Mouse (Mus musculus) forebrain, embryonic 14.5 days (tissue): ENCODE data around the gene Kcnab3. TPM values are rescaled to one million over a fixed set of nuclear protein-coding genes. Genes with fewer than 3 reads are reported as not detected.

ENCODE experiments used
- ATAC-seq: fragments of 200-750 bp; cut with Nextera tagmentation; 2 replicates; pipeline ENCODE4 v1.8.0; 2017; ENCODE audit warnings: mild to moderate bottlenecking, moderate library complexity
- DNase-seq: peaks from one replicate; pipeline ENCODE4 v3.0.0-alpha.2; 2015; ENCODE audit warnings: low spot score
- H3K27ac ChIP-seq: fragments of 300-500 bp; sonication (generic); 2 replicates; pipeline ENCODE4 v1.5.1; 2014; ENCODE audit warnings: low read depth, mild to moderate bottlenecking, control low read depth, low read length, moderate library complexity
- H3K27me3 ChIP-seq: fragments of 300-500 bp; sonication (generic); replicated peaks from 2 replicates; pipeline ENCODE4 v1.6.1; 2014; ENCODE audit warnings: low read length, control low read depth, mixed read lengths; ENCODE audit not compliant: control insufficient read depth, insufficient read depth
- H3K36me3 ChIP-seq: fragments of 300-500 bp; sonication (generic); 2 replicates; pipeline ENCODE4 v1.6.1; 2014; ENCODE audit warnings: low read length, control low read depth; ENCODE audit not compliant: control insufficient read depth, insufficient read depth
- H3K4me1 ChIP-seq: fragments of 300-500 bp; sonication (generic); 2 replicates; pipeline ENCODE4 v1.6.1; 2014; ENCODE audit warnings: antibody characterized with exemption, low read length, control low read depth; ENCODE audit not compliant: control insufficient read depth, insufficient read depth
- H3K4me2 ChIP-seq: fragments of 300-500 bp; sonication (generic); 2 replicates; pipeline ENCODE4 v1.6.1; 2014; ENCODE audit warnings: mild to moderate bottlenecking, control low read depth, low read length
- H3K4me3 ChIP-seq: fragments of 300-500 bp; sonication (generic); 2 replicates; pipeline ENCODE4 v1.5.1; 2014; ENCODE audit warnings: low read depth, low read length, control low read depth
- H3K9ac ChIP-seq: fragments of 300-500 bp; sonication (generic); 2 replicates; pipeline ENCODE4 v1.6.1; 2014; ENCODE audit warnings: mild to moderate bottlenecking, low read length, control low read depth, moderate library complexity
- H3K9me3 ChIP-seq: fragments of 300-500 bp; sonication (generic); replicated peaks from 2 replicates; pipeline ENCODE4 v1.6.1; 2016; ENCODE audit warnings: low read length, control low read depth, mixed read lengths; ENCODE audit not compliant: control insufficient read depth
- WGBS: fragments of 180-500 bp; shearing (Covaris S2); extraction: QIAGEN DNeasy Blood & Tissue Kit; methylation state at CpG from one replicate; pipeline ENCODE4 v1.1.7; 2014; 5-methylcytosine and 5-hydroxymethylcytosine counted together
- polyA plus RNA-seq: library from polyadenylated mRNA; unstranded; fragments of >200 nt; fragmentation: Nextera tagmentation; extraction: Ambion mirVana; gene quantifications from 2 replicates; pipeline ENCODE4 v1.2.1, GENCODE M21; 2014

Kcnab3 gene
- polyA plus RNA-seq, 1 experiment from 2014 or later: 3.3 TPM

DNA sequence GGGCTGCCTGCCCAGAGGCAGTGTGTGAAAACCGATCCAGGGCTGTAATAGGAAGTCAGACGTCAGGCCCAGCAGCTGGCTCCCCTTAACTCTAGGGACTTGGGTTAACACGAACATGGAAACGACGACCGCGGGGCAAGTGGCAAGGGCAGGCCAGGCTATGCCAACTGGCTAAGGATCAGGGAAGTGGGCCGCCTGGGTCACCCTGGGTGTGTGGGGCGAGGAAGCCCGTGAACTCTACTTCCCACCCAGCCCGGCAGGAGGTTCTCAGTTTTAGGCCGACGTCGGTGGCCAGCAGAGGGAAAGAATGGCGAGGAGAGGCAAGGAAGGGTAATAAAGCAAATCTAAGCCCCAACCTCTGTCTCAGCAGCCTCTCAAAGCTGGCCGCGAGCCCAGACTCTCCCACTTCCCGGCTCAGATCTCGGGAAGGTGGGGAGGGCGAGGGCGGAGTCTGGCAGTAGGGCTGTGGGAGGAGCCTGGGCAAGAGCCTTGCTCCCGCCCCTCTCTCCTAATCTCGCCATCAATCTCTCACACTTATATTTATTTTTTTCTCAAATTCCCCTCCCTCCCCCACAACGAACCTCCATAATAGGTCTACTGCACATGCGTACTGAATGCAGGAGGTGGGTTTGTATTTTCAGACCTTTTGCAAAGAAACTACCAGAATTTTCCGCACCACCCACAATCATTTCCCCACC, 40.2 kb downstream of the Kcnab3 start:
- Histone ChIP-seq H3K4me1 (peaks cover 35% of the 10 kb centered on the region), H3K9me3 (no peaks in the 10 kb centered on the region), H3K27ac (peak overlapping the region; percentile 100), H3K4me2 (peak overlapping the region; percentile 96), H3K4me3 (peak overlapping the region; percentile 97), H3K27me3 (no peaks in the 10 kb centered on the region), H3K36me3 (peaks cover 31% of the 10 kb centered on the region), H3K9ac (peak overlapping the region; percentile 100)
- DNase-seq (peak; percentile 99), ATAC-seq (peak; percentile 81)
- WGBS: under 1% methylated on average over 26 of the region's 26 CpGs

DNA sequence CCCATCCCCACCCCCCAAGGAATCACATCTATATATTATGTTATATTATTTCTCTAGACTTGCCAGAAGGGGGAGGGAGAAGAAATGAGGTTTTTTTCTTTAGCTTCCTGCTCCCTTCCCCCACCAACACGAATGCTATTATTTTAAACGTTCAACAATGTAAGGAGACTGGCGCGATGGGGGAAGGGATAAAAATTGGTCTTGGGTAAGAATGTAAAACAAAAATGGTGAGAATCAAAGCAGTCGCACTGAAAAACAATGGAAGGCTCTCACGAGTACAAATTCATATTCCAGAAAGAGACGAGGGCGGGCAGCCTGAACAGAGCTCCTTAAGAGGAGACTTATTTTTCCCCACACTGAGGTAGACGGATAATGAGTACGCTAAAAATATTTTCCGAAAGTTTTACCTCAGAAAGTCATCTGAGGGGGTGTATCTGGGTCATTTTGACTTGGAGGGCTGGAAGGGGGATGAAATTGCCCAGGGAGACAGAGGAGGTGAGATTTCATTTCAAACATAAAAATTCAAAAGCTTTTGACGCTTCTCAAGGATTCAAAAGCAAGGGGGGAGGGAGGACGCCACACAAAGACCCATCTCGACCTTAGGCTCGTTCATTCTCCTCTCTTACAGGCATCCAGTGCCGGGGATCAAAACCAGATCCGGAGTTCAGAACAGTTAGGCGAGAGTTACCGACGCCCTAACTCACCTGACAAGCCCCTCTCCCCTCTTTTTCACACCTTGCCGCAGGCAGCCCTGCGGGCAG, 41.0 kb downstream of the Kcnab3 start:
- no peak for ATAC-seq
- no peaks in the 10 kb centered on the region for H3K9me3 ChIP-seq
- peak; percentile 55 for DNase-seq
- H3K36me3 ChIP-seq: peaks cover 24% of the 10 kb centered on the region
- peak overlapping the region; percentile 96 for H3K4me2 ChIP-seq
- H3K4me1 ChIP-seq: peaks cover 42% of the 10 kb centered on the region
- no peaks in the 10 kb centered on the region for H3K27me3 ChIP-seq
- peak overlapping the region; percentile 97 for H3K4me3 ChIP-seq
- H3K9ac ChIP-seq: peak overlapping the region; percentile 100
- WGBS: under 1% methylated on average over 22 of the region's 22 CpGs
- H3K27ac ChIP-seq: peak overlapping the region; percentile 100

DNA sequence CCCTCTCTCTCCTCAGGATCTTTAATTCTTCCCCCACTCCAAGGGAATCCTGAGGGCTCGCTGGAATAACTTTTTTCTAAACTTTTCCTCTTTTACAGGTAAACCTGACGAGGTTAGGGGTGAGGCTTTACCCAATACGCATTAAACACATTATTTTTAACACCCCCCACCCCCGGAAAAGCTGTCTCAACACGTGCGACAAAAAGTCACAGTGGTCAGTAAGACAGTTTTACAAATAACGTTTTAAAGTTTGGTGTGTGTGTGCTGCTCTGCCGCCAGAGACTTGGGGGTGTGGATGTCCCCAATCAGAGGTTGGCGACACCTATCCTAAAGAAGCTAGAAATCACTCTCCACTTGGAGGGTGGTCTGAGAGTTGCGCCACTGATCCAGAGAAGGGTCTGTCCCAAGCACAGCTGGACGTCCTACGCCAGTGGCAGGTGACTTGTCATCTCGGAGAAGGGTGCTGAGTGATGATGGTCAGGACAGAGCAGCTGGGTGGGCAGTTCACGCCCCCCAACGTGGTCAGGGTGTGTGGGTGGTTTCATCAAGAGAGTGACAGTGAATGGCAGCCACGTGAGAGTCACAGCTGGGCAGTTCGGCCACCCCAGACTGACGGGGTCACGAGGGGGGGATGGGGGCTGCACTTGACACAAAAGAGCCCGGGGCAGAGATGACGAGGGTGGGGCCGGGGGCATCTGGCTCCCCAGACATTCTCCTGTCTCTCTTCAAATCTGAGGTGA, 41.7 kb downstream of the Kcnab3 start:
- H3K27me3 ChIP-seq: no peaks in the 10 kb centered on the region
- peak overlapping the region; percentile 100 for H3K27ac ChIP-seq
- DNase-seq (peak; percentile 17), ATAC-seq (no peak)
- peak overlapping the region; percentile 97 for H3K4me3 ChIP-seq
- H3K4me1 ChIP-seq: peaks cover 47% of the 10 kb centered on the region
- H3K9ac ChIP-seq: peak overlapping the region; percentile 100
- WGBS: under 1% methylated on average over 22 of the region's 22 CpGs
- no peaks in the 10 kb centered on the region for H3K9me3 ChIP-seq
- H3K4me2 ChIP-seq: peak overlapping the region; percentile 96
- H3K36me3 ChIP-seq: peaks cover 18% of the 10 kb centered on the region

DNA sequence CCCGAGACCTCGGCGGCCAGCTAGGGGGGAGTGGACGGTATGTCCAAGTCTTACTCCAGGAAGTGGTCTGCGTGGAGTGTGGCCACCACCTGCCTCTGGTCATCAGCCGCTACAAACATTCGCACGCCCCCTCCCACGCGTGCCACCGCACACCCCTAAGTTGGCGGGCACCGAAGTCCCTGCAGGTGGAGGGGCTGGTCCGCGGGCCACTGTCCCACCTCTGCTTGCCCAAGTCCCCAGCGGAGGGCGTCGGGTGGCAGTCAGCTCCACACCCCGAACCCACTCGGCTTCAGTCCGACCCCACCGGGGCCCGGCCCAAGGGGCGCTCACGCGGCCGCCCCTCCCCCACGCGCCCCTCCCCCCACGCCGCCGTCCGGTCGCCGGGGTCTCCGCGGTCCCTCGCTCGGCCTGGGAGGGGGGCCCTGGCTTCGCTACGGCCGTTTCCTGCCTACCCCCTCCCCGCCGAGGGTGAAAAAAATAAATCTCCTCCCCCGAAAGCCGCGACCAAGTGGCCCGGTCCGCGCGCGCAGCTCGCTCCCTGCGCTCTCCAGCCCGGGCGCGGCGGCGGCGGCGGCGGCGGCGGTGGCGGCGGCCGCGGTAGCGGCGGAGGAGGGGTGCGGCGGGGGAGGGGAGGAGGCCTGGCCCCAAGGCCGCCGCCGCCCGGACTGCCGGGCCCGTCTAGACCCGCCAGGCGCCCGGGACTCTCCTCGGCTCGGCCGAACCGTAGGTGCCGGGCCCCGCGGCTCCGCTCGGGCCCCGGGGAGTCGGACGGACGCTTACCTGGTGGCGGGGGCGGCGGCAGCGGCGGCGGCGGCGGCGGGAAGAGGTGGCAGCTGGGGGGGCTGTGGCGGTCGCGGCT, 42.5 kb downstream of the Kcnab3 start:
- Histone ChIP-seq H3K9ac (peak overlapping the region; percentile 100), H3K4me3 (peak overlapping the region; percentile 97), H3K27ac (peak overlapping the region; percentile 100), H3K27me3 (no peaks in the 10 kb centered on the region), H3K4me2 (peak overlapping the region; percentile 96), H3K4me1 (peaks cover 47% of the 10 kb centered on the region), H3K36me3 (peaks cover 11% of the 10 kb centered on the region), H3K9me3 (no peaks in the 10 kb centered on the region)
- under 1% methylated on average over 55 of the region's 106 CpGs for WGBS
- ATAC-seq: no peak
- DNase-seq: peak; percentile 42

DNA sequence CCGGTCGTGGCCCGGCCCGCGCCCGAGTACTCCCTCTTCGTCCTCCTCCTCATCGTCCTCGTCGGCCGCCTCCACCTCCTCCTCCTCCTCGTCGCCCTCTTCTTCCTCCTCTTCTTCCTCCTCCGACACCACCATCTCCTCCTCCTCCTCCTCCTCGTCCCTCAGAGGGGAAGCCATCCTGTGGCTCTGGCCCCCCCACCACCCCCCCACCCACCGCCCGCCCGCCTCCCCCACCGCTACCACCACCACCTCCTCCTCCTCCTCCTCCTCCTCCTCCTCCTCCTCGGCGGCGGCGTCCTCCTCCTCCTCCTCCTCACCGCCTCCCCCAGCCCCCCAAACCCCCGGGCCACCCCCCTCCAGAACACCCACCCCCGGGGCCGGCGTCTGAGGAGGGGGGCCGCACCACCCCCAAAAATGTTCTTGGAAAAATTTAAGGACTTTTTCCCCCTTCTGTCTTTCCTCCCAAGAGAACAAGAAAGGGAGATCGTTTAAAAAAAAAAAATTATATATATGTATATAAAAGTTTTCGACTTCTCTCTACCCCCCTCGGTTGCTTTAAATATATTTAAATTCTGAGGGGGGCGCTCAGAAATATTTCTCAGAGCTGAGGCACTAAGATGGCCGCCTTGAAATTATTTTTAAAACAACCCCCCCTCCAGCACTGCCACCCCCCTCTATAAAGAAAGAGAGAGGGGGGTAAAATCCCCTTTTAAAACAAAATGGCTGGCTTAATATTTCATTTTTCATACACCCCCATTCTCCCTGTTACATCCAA, 43.3 kb downstream of the Kcnab3 start, which contains the start of gene Chd3:
Chd3 (minus strand) TSS at position 192 of the 775 bp plus-strand sequence.
- H3K27ac ChIP-seq: peak within 1 kb of the TSS; percentile 100
- DNase-seq (peak; percentile 42), ATAC-seq (no peak)
- 2% methylated on average over 16 of the region's 34 CpGs for WGBS
- peak within 1 kb of the TSS; percentile 96 for H3K4me2 ChIP-seq
- H3K4me1 ChIP-seq: peaks cover 41% of the 10 kb centered on the region
- peaks cover 6% of the 10 kb centered on the region for H3K36me3 ChIP-seq
- no peaks in the 10 kb centered on the region for H3K27me3 ChIP-seq
- H3K4me3 ChIP-seq: peak within 1 kb of the TSS; percentile 97
- H3K9ac ChIP-seq: peak within 1 kb of the TSS; percentile 100
- H3K9me3 ChIP-seq: no peaks in the 10 kb centered on the region

DNA sequence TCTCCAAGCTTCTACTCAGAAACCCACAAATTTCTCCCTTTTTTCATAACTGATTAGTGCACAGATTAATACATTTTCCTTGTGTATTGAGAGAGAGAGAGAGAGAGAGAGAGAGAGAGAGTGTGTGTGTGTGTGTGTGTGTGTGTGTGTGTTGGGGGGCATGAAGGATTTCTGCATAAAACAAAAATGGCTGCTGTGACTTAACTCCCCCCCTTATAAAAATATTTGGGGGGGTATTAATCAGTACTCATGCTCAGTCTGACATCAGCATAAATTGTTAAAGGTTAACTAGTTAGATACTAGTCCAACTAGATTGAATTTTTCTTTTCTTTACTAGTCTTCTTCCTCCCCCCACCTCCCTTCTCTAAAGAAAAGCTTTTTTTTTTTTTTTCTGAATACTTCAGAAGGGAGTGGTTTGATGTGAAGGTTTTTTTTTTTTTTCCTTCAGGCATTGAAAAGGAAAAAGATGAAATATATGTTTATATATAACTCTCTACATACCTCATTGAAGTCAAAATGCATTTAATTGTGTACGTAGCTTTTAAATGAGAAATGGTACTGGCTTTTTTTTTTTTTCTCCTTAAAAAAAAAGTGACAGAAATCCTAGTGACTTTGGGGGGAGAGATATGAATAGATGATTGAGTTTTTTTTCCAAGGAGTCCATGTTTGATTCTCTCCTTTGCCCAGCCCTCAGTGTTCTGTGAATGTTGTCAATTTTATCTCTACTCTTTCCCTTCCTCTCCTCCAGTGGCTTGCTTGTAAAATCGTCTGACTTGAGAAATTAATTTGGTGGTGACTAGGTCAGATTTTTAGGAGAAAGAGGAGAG, 44.1 kb downstream of the Kcnab3 start:
- DNase-seq (peak; percentile 59), ATAC-seq (no peak)
- H3K4me3 ChIP-seq: peak overlapping the region; percentile 97
- H3K27ac ChIP-seq: peak overlapping the region; percentile 100
- H3K27me3 ChIP-seq: no peaks in the 10 kb centered on the region
- H3K9ac ChIP-seq: peak overlapping the region; percentile 100
- 16% methylated on average over 2 of the region's 2 CpGs for WGBS
- H3K4me1 ChIP-seq: peaks cover 33% of the 10 kb centered on the region
- peaks cover 5% of the 10 kb centered on the region; the same call in 1 of the 2 replicates for H3K36me3 ChIP-seq
- H3K4me2 ChIP-seq: peak overlapping the region; percentile 96
- no peaks in the 10 kb centered on the region for H3K9me3 ChIP-seq

DNA sequence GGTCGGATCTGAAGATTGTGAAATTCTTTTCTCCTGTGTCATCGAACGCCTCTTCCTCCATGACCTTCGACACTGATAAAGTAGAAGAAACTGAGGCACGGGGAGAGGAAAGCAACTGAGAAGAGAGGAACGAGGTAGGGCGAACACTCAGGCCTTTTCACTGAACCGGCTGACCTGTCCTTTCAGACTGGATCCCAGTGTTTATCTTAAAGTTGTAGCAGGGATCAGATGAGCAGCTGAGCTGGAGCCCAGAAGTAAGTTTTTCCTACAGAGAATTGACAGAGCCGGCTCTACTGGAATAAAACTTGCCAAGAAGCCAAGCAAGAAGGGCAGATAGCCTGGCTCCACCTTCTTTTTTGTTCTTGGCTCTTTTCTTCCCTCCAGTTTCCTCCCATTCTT, 44.8 kb downstream of the Kcnab3 start:
- peak; percentile 22 for DNase-seq

More for the DNA sequence above, 44.8 kb downstream of the Kcnab3 start:
- H3K9me3 ChIP-seq: no peaks in the 10 kb centered on the region
- H3K9ac ChIP-seq: peak overlapping the region; percentile 18; the same call in 1 of the 2 replicates
- peak overlapping the region; percentile 88 for H3K27ac ChIP-seq
- H3K36me3 ChIP-seq: peaks cover 8% of the 10 kb centered on the region; the same call in 1 of the 2 replicates
- ATAC-seq: no peak
- no peaks in the 10 kb centered on the region for H3K27me3 ChIP-seq
- peak overlapping the region; percentile 28 for H3K4me2 ChIP-seq
- 15% methylated on average over 9 of the region's 9 CpGs for WGBS
- H3K4me1 ChIP-seq: peaks cover 27% of the 10 kb centered on the region
- H3K4me3 ChIP-seq: 0 out of 2 replicates have a peak overlapping the region, but pooled peaks have one; percentile 4
